Mouse (Mus musculus): ENCODE data around the gene Gm14440. TPM values are rescaled to one million over a fixed set of nuclear protein-coding genes. Genes with fewer than 3 reads are reported as not detected.
"Not testable (repeated sequence)": the region's sequence is repeated elsewhere in the genome, so short reads cannot be mapped to it uniquely, and the experiment has no call there.

Gm14440 gene
- polyA plus RNA-seq (2012; rRNA removed) = not detected in 2 replicates

DNA sequence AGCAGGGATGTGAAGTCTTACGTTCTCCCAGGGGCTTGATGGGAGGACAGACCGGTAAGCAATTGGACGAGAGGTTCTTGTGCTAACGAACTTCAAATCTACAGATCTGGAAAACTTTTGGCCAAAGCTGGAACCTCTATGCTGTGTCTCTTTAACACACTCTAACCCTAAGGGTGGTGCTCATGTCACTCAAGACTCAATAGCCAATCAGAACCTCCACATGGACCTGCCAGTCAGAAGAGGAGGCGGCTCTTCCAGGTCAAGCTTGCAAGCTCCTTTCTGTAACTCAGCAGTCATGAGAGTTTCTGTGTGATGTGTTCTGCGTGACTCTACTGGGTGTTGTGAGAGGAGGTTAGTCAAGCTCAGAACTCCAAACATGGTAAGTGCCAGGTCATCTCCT, at the start of gene Gm14440:
Gm14440 (plus strand) TSS at position 301 of the 400 bp plus-strand sequence.
- not testable (repeated sequence) for H3K36me3 ChIP-seq (ENCODE audit: control insufficient read depth, insufficient read depth, low read length); H3K4me3 ChIP-seq (ENCODE audit: low read depth, low read length); H3K27ac ChIP-seq (ENCODE audit: insufficient read depth, low read depth, low read length); H3K27me3 ChIP-seq (ENCODE audit: control insufficient read depth, insufficient read depth, low read length); H3K4me1 ChIP-seq (ENCODE audit: control insufficient read depth, insufficient read depth, insufficient read length, low read length)
- no CpG with 5 or more reads among the region's 6 CpGs for WGBS

Other genes starting within 250 kb of the Gm14440 start
- not detected in 2 replicates for gene Gm14393, start 207.3 kb upstream of the Gm14440 start, polyA plus RNA-seq (2012; rRNA removed)
- not detected in 2 replicates for gene Gm14399, start 133.1 kb upstream of the Gm14440 start, polyA plus RNA-seq (2012; rRNA removed)
- 0.03 TPM in 1 of 2 replicates, not detected in the other for gene Gm14443, start 99.3 kb upstream of the Gm14440 start, polyA plus RNA-seq (2012; rRNA removed)
- 0.79 and 1.1 TPM in 2 replicates for gene Gm14391, start 68.2 kb upstream of the Gm14440 start, polyA plus RNA-seq (2012; rRNA removed)
- 0.14 and 0.27 TPM in 2 replicates for gene Gm4631, start 63.1 kb downstream of the Gm14440 start, polyA plus RNA-seq (2012; rRNA removed)
- gene Zfp968, start 97.3 kb downstream of the Gm14440 start, polyA plus RNA-seq (2012; rRNA removed) = 0.27 TPM in 1 of 2 replicates, not detected in the other
- gene Gm4724, start 160.7 kb downstream of the Gm14440 start, polyA plus RNA-seq (2012; rRNA removed) = 1.3 TPM in 2 replicates
- not detected in 2 replicates for gene Zfp965, start 194.9 kb downstream of the Gm14440 start, polyA plus RNA-seq (2012; rRNA removed)

All from small intestine, adult 2 months (tissue).